Mouse (Mus musculus): ENCODE measurements around the gene Peli2. TPM values are rescaled to one million over a fixed set of nuclear protein-coding genes. Genes with fewer than 3 reads are reported as not detected.

Peli2 gene
- total RNA-seq, 2 experiments from 2014 or later = 12.5 to 14.7 TPM

GRCm38 (mm10) chr14:48224861-48225300 is 104.3 kb downstream of the Peli2 start:
- no peak for DNase-seq

GRCm38 (mm10) chr14:48225810-48226446 is 105.3 kb downstream of the Peli2 start:
- no peak for DNase-seq

- no peak for DNase-seq
These were observed 106.1 kb downstream of the Peli2 start for GRCm38 (mm10) chr14:48226759-48227158.

GRCm38 (mm10) chr14:48234785-48235519 is 114.3 kb downstream of the Peli2 start:
- no peak for DNase-seq

- DNase-seq = no peak
These were observed 120.7 kb downstream of the Peli2 start for GRCm38 (mm10) chr14:48241335-48241734.

GRCm38 (mm10) chr14:48246236-48246635 is 125.6 kb downstream of the Peli2 start:
- peak; percentile 29 for DNase-seq

GRCm38 (mm10) chr14:48246963-48247362 is 126.3 kb downstream of the Peli2 start:
- no peak for DNase-seq

- DNase-seq = no peak
These were observed 128.8 kb downstream of the Peli2 start for GRCm38 (mm10) chr14:48249459-48249858.

- DNase-seq = no peak
These were observed 129.3 kb downstream of the Peli2 start for GRCm38 (mm10) chr14:48249909-48250308.

GRCm38 (mm10) chr14:48251381-48251979 is 130.9 kb downstream of the Peli2 start:
- DNase-seq = no peak

- DNase-seq = no peak
These were observed 132.6 kb downstream of the Peli2 start for GRCm38 (mm10) chr14:48253183-48253582.

GRCm38 (mm10) chr14:48254696-48255095 is 134.1 kb downstream of the Peli2 start:
- DNase-seq = no peak

GRCm38 (mm10) chr14:48255290-48255689 is 134.7 kb downstream of the Peli2 start:
- DNase-seq = no peak

- DNase-seq = no peak
These were observed 137.1 kb downstream of the Peli2 start for GRCm38 (mm10) chr14:48257759-48258158.

GRCm38 (mm10) chr14:48258696-48259366 is 138.2 kb downstream of the Peli2 start:
- no peak for DNase-seq

- DNase-seq = no peak
These were observed 142.5 kb downstream of the Peli2 start for GRCm38 (mm10) chr14:48263146-48263545.

- no peak for DNase-seq
These were observed 146.1 kb downstream of the Peli2 start for GRCm38 (mm10) chr14:48266710-48267109.

GRCm38 (mm10) chr14:48278291-48278690 is 157.7 kb downstream of the Peli2 start:
- DNase-seq = no peak

- no peak for DNase-seq
These were observed 166.3 kb downstream of the Peli2 start for GRCm38 (mm10) chr14:48286949-48287348.

GRCm38 (mm10) chr14:48287581-48287980 is 167.0 kb downstream of the Peli2 start:
- DNase-seq = no peak

GRCm38 (mm10) chr14:48288600-48288999 is 168.0 kb downstream of the Peli2 start:
- DNase-seq = no peak

Data from gastrocnemius, postnatal 25 days (tissue).